Mouse (Mus musculus) hindlimb bud, embryonic 11.5 days (tissue): Measurements from ENCODE around the gene Prim2.

Experiments used
- DNase-seq: peaks from one replicate; pipeline ENCODE4 v3.0.0-alpha.2; 2012; ENCODE audit warnings: low read depth, low spot score; ENCODE audit errors: extremely low spot score

Gene Prim2

DNA sequence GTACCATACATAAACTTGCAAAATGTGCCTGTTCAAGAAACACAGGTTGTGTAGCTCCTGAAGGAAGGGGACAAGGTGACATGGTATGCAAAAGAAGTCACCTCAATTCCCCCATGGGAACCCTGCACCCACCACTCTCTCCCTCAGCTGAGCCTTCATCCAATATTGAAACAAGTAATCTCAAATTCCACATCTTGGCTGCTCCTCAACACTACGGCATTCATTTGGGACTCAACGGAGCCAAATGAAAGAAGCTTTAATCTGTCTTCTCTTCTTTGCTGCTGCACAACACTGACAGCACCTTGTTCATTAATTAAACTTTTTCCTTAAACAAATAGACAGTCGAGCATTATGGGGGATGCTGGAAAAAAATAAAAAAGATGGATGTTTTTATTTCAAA lies 174.0 kb downstream of the Prim2 start:
- no peak for DNase-seq

DNA sequence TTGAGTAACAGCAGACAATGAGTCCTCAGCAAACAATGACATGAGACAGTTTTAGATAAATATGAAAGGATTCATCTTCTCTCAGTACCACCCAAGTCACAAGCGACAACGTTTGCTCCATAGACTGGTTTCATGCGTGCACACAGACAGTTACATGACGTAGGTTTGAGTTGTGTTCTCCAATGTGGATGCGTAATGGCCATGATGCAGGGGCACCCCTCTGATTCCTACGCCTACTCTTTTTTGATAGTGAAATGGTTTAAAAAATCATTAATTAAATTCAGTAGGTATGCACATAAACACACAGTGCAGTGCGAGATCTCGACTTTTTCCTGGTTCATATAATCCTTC lies 174.4 kb downstream of the Prim2 start:
- no peak for DNase-seq

- no peak for DNase-seq
Measured at GRCm38 (mm10) chr1:33494524-33495202, 174.9 kb downstream of the Prim2 start.

DNA sequence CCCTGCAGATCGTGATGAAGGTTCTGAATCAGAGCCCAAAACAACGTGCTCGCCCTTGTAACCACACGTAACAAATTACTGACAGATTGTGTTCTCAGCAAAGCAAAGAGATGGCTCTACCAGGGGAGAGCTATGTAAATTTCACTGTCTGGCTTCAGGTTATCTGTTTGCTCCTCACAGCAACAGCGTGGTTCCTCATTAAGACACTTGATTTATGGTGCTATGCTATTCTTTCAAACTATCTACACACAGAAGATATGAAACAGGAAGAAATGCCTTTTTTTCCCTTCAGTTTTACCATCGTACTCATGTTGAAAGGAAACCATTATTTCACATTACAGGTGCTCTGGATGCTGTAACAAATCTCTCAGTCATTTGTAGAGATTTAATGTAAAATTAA lies 179.4 kb downstream of the Prim2 start:
- DNase-seq, result no peak

DNA sequence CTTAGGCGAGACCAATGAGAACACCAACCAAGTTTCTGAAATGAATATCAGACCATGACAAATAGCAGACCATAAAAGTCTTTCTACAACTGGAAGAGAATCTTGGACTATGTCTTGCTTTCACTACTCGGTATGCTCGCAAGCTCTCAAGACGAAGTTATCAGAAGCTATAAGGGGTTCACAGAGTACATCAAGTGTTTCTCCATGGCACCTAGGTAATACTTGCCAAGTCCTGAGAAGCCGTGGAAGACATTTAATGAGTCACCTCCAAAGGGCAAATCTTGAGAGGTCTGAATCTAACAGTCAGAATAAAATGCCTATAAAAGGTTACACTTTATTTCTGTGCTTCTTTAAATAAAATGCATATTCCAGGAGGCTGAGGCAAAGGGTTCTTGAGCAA lies 181.2 kb downstream of the Prim2 start:
- DNase-seq, result no peak

DNA sequence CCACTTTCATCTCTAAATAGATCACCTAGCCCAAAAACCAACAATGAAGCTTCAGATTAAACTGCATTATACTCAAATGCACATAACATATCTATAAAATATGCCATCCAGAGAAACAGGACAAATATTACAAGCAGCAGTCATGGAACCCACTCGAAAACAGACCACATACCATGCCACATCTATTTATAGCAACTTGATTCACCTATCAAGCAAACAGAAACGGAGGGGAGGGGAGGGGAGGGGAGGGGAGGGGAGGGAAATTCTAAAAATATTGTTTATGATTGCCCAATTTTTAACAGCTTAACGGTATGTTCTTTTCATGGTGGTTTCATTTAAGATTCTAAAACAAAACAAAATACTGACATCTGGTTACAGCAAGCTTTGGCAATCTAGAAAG lies 185.8 kb downstream of the Prim2 start:
- no peak for DNase-seq

GRCm38 (mm10) chr1:33480382-33480781 lies 189.2 kb downstream of the Prim2 start:
- no peak for DNase-seq

- DNase-seq, result no peak
Measured at GRCm38 (mm10) chr1:33471069-33471468, 198.5 kb downstream of the Prim2 start.

DNA sequence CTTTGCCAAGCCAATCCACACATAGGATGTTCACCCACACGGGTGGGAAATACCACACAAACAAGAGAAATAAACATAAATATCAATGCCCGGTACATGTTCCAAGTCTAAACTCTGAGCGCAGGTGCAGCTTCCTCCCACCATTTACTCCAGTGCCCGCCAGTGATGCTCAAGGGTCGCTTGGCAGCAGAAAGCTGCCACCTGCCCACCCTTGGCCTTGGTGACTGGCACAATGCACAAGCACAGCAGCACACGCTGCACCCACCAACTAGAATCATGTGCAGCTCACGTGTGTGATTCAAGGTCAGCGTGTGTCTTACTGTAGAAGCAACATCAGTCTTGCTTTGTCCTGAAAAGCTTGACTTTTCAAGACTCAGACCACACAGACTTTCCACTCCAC lies 199.4 kb downstream of the Prim2 start:
- DNase-seq, result no peak

DNA sequence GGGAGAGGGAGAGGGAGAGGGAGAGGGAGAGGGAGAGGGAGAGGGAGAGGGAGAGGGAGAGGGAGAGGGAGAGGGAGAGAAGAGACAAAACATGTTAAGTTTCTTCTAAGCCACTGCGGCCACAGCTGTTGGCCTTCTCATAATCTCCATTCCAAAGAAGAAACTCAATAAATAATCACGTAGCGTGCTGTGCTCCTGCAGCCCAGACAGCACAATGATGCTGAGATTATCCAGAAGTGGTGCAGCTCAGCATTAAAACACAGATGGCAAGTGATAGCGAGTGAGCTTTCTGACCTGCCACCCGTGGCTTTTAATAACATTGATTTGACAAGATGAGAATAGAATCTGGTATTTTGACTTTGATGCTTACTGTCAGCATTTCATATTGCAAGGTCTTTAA lies 205.4 kb downstream of the Prim2 start:
- no peak for DNase-seq

- DNase-seq, result no peak
Measured at GRCm38 (mm10) chr1:33460703-33461102, 208.9 kb downstream of the Prim2 start.

- DNase-seq, result no peak
Measured at GRCm38 (mm10) chr1:33460262-33460661, 209.3 kb downstream of the Prim2 start.

DNA sequence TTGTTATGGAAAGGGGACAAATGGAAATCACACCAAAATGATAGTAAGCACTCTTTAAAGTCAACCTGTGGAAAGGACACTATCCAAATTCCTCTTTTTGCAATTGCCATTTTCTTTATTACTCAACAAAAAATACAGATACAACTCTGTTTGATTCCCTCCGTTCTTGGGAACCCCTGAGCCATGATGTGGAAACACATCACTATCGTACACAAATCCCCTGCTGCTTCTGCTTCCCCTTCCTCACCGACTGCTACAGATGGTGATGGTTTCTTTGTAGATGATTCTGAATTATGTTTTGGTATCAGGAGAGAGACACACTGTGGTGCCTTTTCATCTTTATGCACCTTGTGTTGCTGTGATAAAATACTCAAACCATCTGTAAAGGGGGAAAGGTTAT lies 210.6 kb downstream of the Prim2 start:
- DNase-seq, result no peak

GRCm38 (mm10) chr1:33454251-33454650 lies 215.3 kb downstream of the Prim2 start:
- no peak for DNase-seq

DNA sequence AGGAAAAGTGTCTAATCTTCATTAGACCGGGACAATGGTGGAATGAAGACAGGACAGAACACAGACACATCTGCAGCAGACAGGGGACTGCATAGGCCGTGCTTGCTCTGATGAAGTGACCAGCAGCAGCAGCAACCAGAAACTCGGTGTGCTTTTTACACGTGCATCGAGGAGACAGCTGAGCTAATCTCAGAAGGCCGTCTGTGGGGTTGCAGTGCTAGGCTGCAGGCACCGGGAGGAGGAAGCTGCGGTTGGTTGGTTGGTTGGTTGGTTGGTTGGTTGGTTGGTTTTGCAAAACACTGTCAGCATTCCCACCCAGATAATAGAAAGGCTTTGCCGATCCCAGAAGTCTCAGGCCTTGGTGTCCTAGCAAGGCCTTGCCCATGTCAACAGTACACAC lies 216.3 kb downstream of the Prim2 start:
- DNase-seq, result no peak

GRCm38 (mm10) chr1:33447179-33447578 lies 222.4 kb downstream of the Prim2 start:
- DNase-seq, result no peak

GRCm38 (mm10) chr1:33436167-33436566 lies 233.4 kb downstream of the Prim2 start:
- no peak for DNase-seq
